Mouse (Mus musculus): ENCODE measurements around the gene Wnt10a.
"Not testable (repeated sequence)": the region's sequence is repeated elsewhere in the genome, so short reads cannot be mapped to it uniquely, and the experiment has no call there.

The Wnt10a gene

DNA sequence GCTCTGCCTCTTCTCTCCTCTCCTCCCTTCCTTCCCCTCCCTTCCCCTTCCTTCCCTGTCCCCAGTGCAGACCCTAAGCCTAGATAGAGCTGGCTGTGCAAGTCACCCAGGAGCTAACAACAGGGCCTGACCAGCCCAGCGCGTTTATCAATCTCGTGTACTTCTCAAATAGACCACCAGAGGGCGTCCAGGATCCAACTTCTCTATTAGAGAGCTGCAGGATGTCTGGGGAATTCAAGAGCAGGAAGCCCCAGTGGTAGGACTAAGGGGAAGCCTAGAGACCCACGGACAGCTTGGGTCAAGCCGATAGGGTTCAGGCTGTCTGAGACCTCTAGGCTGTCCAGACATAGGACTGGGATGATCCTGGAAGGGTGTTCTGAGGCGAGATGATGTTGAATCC is 3.5 kb upstream of the Wnt10a start:
- DNase-seq (ENCODE audit: low spot score) = peak; percentile 79

DNA sequence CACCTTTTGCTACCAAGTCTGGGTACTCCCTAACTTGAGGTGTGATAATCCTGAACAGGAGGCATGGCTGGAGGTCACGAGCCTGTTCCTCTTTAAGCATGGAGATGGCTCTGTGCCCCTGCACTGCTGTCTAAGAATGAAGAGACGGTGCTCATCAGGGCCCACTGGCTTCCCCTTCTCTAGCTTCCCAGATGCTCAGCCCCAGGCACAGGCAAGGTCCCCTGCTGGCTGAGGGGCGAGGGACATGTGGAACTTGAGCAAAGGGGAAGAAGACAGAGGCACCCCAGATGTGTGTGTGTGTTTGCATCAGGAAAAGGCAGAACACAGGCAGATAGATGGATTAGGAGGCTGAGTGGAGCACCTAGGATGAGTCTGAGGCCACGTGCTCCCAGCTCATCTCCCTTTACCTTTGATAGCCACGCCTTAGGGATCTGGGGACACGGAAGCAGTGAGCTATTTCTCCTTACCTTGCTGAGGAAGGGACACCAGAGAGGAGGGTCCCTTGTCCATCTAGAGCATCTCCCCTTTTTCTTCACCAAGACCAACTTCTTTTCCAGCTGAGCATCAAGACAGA is 2.6 kb upstream of the Wnt10a start:
- no peak for DNase-seq (ENCODE audit: low spot score)

GRCm38 (mm10) chr1:74790095-74790494 is 1.2 kb upstream of the Wnt10a start:
- DNase-seq (ENCODE audit: low spot score) = no peak

GRCm38 (mm10) chr1:74792831-74793660 is 1.7 kb downstream of the Wnt10a start:
- no peak for DNase-seq (ENCODE audit: low spot score)

GRCm38 (mm10) chr1:74794487-74795144 is 3.3 kb downstream of the Wnt10a start:
- DNase-seq (ENCODE audit: low spot score) = no peak

DNA sequence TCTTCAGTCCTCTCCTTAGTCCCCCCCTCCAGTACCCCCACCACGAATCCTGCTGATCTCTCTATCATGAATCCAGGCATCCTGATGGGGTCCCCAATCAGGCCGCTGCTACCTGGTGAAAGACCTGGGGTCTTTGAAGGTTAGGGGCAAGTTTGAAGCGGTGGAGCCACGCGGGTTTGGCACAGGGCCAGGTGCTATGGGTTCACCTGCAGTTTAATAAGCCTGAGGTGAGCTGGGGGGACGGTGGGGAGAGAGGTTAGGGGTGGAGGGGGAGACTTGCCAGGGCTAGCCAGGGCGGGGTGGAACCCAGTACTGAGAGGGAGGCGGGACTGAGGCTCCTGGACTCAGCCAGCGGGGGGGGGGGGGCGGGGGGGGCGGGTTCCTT is 3.8 kb downstream of the Wnt10a start:
- DNase-seq (ENCODE audit: low spot score) = no peak

DNA sequence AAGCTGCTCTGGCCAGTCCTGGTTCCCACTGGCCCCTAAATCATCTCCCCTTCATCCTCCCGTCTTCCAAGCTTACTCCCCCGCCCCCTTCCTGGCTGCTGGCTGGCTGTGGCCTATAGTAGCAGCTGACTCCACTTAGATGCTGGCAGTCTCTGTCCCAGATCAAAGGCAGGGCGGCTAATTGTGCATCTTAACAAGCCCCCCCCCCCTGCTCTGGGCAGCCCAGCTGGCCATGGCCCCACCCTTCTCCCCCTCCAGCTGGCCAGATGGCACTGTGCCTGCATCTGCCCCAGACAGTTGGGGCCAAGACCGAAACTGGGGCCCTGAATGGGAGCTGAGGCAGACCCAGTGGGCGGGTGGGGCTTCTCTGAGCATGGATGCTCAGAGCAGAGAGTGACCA is 6.1 kb downstream of the Wnt10a start:
- no peak for DNase-seq (ENCODE audit: low spot score)

- no peak for DNase-seq (ENCODE audit: low spot score)
These were observed 9.1 kb downstream of the Wnt10a start for GRCm38 (mm10) chr1:74800424-74800888.

DNA sequence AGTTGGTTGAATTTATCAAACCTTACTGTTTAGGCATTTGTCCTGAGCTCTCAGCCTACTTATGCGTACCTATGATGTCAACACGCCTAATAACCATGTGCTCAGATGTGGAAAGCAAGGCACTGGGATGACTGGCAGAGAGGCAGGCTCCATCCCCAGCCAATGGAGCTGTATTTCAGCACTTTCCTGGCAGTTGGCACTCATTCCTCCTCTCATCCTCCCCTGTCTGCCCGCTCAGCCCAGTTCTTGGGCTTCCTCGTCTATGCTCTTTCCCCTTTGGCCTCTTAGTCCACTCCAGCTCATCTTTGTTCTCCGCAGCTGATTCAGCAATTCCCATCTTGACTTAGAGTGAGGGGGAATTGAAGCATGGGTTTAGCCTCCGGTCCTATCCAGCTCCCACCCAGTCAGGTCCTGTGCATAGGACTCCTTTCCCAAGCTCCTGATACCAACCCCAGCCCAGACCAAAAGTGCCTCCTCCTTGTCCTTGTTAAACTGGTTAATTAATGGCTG is 10.4 kb downstream of the Wnt10a start:
- no peak for DNase-seq (ENCODE audit: low spot score)

DNA sequence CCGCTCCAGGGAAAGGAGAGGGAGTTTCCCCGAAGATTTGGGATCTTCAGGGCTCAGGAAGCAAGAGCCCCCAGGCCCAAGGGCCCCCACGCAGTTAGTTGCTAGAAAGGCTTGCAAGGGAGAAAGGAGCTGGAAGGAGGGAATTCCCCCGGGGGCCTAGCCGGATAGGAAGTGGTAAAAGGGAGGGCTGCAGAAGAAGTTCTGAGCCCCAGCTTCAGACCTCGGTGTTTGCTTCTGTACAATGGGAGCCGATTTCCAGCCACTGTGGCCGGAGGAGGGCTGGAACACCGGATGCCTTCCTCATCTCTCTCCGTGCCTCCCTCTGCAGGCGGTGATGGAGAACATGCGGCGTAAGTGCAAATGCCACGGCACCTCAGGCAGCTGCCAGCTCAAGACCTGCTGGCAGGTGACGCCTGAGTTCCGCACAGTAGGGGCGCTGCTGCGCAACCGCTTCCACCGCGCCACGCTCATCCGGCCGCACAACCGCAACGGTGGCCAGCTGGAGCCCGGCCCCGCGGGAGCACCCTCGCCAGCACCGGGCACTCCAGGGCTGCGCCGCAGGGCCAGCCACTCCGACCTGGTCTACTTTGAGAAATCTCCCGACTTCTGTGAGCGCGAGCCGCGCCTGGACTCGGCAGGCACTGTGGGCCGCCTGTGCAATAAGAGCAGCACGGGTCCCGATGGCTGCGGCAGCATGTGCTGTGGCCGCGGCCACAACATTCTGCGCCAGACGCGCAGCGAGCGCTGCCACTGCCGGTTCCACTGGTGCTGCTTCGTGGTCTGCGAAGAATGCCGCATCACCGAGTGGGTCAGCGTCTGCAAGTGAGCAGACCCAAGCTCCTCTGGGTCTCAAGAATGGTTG is 11.7 kb downstream of the Wnt10a start:
- DNase-seq (ENCODE audit: low spot score) = no peak

DNA sequence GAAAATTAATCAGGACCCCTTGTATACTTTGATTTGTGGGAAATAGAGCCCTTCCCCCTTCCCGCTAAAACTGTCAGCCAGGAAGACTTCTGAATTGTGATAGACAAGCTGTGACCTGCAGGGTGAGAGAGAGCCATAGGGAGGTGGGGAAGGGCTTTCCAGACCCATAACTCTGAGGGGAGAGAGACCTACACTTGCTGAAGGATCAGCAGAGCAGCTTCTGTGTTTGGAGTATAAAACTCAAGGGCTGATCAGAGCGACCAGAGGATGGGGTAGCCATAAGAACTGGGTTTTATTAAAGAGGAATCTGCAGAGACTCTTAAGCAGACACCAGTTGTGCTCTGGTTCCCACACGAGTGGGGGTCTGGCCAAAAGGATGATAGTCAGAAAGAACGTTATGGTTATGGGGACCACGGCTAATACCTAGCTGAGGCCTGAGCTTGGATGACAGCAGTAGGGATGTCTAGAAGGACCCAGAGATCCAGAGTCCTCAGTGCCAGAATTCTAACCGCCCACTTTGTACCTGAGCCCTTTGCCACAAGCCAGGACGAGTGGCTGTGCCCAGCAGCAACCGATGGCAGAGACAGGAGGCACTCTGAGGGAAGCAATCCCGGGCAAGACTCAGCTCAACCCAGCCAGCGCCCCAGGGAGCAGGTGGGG is 13.0 kb downstream of the Wnt10a start:
- no peak for DNase-seq (ENCODE audit: low spot score)

DNA sequence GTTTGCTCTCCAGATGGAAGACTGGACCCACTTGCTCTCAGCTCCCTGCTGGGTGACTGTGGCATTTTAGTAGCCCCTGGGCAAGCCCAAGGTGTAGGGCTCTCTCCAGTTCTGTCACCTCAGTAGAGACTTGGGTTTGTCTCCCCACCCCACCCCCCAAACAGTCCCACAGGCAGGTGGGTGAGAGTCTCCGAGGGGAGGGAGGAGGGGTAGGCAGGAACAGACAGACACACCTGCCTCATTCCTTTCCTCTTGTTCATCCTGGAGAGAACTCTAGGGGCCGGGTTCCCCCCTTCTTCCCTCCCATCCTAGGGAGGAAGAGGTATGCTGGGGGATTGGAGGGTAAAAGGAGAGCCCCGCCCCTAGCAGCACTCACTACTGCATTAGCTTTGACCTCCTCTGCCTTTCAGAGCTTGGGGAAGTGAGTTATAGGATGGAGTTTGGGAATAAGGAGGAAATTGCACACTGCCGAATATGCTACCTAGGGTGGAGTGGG is 14.1 kb downstream of the Wnt10a start:
- no peak for DNase-seq (ENCODE audit: low spot score)

DNA sequence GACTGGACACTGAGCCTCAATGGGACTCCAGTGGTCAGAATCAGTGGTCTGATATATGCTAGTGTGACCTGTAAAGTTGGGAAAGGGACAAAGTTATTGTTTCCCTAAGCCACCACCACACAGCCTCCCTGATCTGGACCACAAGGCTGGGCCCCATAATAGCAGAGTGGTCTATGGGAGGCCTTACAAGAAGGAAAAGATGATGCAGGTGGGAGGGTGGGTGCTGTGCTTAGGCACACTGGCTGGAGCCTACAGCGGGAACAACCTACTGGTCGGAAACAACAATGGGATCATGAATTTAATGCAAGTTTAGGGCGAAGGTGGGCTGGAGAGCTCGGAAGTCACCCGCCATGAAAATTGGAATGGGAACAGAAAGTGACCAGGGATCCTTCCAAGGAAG is 14.5 kb downstream of the Wnt10a start:
- DNase-seq (ENCODE audit: low spot score) = no peak

DNA sequence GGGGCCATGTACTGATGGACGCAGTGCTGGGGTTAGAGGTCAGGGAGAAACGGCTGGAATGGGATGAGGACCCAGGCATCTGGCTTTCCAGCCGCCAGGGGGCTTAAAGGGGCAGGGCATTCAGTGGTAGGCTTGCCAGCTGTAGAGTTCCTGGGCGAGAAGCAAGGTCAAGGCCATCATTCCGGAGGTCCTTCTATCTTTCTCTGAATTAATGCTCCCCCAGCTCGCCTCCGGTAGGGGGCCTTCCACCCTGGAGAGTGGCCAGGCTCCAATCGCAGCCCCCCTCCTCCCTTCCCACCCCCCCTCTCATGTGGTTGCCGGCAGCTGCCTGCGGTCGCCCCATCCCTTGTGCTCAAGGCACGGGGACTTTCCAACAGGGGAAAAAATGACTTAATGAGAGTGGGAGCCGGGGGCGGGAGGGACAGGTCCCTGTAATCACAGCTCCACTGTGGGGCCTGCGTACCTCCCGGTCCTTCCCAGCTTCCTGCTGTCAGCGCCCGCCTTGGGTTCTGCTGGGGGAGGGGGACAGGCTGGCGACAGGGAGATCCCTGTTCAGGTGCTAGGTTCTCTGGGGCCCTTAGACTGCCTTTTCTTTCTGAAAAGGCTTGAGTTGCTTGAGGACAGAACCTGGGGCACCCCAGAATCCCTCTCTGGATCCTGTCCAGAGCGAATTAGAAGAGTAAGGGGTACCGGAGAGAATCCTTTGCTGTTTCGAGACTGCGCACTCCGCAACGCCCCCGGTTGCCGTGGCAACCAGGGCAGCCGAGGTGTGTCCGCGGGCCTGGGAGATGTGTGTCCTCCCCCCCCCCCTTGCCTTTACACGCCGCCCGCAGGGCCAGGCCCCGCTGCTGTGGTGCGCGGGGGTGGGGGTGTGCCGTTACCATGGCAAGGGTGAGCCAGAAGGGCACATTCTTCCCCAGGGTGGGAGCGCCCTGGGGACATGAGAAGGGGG is 15.3 kb downstream of the Wnt10a start:
- DNase-seq (ENCODE audit: low spot score) = no peak

DNA sequence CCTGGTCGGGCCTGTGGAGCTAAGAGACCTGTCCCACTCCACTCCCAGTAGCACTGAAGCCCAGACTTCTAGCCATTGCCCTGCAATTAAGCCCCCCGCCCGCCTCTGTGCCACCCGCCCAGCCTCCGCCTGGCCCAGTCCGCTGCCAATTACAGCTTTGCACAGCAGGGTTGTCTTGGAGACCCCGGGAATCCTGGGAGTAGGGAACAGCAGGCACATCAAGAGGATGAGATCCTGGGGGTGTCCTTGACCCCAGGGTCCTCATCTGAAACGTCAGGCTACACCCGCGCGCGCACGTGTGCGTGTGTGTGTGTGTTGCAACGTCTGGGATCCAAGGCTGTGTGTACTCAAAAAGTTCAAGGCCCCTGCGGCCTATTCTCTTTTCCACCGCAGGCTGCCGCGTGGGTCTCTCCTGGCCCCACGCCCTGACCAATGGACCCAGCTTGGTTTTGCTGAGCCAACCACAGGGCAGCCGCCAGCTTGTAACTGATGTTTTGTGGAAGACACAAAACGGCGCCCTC is 16.3 kb downstream of the Wnt10a start:
- DNase-seq (ENCODE audit: low spot score) = no peak

- peak; percentile 87 for DNase-seq (ENCODE audit: low spot score)
These were observed 16.8 kb downstream of the Wnt10a start for GRCm38 (mm10) chr1:74808078-74808477.

DNA sequence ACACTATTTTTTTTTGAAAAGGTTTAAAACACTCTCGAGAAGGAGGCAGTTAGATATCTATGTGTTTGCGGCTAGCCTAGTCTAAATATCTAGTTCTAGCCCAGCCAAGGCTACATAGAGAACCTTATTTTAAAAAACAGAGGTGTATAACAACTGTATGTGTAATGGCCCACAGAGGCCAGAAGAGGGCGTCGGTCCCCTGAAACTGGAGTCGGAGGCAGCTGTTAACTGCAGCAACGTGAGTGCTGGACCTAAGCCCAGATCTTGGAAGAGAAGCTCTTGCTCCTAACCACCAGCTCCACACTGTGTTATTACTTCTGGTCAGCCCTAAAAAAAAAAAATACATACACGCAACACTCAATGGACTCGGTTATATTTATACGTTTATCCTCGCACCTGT is 17.7 kb downstream of the Wnt10a start:
- no peak for DNase-seq (ENCODE audit: low spot score)

DNA sequence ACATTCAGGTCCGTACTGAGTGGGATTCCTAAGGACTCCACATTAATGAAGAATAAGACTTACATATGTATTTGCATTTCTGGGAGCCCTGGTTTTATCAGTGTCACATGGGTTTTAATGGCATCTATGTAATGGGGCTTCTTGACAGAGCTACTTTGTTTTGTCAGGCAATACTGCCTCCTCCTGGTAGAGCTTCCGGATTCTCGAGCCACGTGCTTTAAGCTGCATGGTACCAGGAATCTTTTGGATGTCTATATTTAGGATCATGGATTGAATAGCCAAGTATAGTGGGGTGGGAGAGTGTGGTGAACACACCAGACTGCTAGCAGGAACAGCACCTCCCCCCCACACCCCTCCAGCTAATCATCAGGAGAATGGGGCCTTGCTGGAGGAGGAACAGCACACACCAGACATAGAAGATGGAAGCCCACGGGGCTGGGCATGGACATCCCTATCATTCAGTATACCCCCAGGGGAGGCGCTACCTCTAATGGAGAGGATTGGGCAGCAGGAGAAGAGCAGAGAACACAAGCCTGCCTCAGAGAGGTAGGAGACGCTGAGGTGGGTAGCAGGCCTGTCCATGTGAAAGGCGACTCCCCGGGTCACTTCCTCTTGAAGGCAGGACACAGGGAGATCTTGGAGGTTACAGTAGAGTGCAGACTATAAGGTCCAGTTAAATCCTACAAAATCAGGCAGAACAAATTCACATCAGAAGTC is 23.8 kb downstream of the Wnt10a start:
- DNase-seq (ENCODE audit: low spot score) = no peak

DNA sequence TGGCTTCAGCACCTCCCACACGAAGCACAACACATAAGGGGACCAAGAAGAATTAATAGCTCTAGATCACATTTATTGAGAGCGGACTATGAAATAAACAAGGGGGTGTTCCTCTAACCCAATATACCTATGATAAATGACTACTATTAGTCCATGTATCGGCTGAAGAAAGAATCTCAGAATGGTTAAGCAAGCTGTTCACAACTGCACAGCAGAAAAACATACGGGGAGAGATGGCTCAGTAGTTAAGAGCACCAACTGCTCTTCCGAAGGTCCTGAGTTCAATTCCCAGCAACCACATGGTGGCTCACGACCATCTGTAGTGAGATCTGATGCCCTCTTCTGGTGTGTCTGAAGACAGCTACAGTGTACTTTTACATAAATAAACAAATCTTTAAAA is 24.6 kb downstream of the Wnt10a start:
- not testable (repeated sequence) for DNase-seq (ENCODE audit: low spot score)
